Mouse (Mus musculus): ENCODE measurements around the gene Slc9c1.
"Not testable (repeated sequence)": the region's sequence is repeated elsewhere in the genome, so short reads cannot be mapped to it uniquely, and the experiment has no call there.

Gene Slc9c1

DNA sequence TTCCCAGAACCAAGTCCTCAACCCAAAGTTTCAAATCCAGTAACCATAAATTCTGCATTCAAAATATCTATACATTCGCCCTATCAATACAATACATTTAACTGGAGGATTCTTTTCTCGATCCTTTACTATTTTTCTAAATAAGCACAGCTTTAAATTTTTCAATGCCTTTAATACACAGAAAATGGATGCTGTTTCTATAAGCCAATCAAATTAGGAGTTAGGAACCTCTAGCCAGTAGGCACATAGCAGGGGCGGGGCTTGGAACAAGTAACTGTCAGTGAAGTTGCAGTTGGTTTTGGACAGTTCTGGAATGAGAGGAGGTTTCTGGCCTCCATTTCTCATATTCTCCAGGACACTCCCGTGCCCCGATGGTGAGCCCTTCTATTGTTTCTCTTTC, at the start of gene Slc9c1:
Slc9c1 (plus strand) TSS at position 301 of the 400 bp plus-strand sequence.
- DNase-seq: no peak

DNA sequence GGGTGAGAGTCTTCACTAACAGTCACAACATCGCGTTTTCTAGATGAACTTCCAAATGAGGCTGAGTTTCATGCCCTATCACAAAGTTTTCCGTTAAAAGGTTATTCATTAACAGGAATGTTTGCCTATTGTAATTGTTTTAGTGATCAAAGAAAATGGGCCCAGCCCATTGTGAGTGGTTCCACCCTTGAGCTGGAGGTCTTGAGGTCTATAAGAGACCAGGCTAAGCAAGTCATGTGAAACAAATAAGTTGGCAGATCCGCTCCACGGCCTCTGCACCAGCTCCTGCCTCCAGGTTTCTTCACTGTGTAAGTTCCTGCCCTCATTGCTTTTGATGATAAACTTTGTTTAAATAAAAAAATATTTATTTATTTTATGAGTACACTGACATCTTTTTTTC, 42.2 kb upstream of the Slc9c1 start, which contains the start of gene Gm609:
Gm609 (minus strand) TSS at position 43 of the 400 bp plus-strand sequence.
- DNase-seq: no peak

- no peak for DNase-seq
These were observed 39.8 kb upstream of the Slc9c1 start for GRCm38 (mm10) chr16:45495326-45495725.

GRCm38 (mm10) chr16:45525551-45525950, 9.6 kb upstream of the Slc9c1 start:
- no peak for DNase-seq

- DNase-seq: no peak
These were observed 3.2 kb upstream of the Slc9c1 start, which contains the start of gene Gm17783 for GRCm38 (mm10) chr16:45531950-45532349. TSS of gene Gm17783 (minus strand) at chr16:45532050.

DNA sequence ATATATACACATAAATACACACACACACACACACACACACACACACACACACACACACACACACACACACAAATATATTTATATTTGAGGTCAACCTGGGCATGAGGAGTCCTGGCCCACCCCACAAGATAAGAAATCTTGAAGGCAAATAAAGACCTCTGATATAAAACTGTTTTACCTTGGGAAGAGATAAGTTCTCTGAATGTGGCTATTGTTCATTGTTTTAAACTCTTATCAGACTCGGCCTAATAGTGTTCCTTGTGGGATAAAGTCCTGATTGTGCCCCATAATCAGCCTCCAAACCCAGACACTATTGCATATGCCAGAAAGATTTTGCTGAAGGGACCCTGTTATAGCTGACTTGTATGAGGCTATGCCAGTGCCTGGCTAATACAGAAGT, 3.2 kb downstream of the Slc9c1 start:
- DNase-seq: not testable (repeated sequence)

GRCm38 (mm10) chr16:45542108-45542507, 7.0 kb downstream of the Slc9c1 start:
- no peak for DNase-seq

GRCm38 (mm10) chr16:45544341-45544740, 9.2 kb downstream of the Slc9c1 start:
- no peak for DNase-seq

DNA sequence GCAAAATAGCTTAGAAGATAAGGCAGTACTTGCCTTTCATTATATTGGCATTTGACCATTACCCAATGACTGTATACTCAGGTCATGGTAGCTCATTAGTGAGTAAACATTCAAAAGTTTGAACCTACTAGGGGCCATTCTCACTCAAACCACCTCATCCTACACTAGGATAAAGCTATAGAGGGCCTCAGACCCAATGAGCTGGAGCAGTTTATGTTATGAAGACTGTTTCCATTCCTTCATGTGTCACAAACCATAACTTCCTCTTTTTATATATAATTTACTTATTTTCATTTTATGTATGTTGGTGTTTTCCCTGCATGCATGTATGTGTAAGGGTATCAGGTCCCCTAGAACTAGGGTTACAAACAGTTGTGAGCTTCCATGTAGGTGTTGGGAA, 12.9 kb downstream of the Slc9c1 start:
- no peak for DNase-seq

DNA sequence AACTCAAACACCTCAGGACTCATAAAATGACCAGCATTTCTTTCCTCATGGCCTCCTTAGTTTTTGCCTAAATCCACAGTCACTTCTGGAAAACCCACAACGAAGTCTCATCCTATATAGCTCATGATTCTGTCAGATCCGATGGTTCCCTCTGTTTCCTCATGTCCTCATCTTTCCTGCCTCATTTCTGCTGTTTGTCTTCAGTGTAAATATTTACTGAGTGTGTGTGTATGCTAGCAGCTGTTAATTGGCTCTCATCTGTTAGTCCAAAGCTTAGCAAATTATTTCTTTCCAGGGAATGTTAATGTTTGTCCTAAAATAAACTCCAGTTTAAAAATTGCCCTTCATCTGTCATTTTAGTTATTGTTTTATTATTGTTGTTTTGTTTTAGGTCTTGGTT, 16.5 kb downstream of the Slc9c1 start:
- no peak for DNase-seq

DNA sequence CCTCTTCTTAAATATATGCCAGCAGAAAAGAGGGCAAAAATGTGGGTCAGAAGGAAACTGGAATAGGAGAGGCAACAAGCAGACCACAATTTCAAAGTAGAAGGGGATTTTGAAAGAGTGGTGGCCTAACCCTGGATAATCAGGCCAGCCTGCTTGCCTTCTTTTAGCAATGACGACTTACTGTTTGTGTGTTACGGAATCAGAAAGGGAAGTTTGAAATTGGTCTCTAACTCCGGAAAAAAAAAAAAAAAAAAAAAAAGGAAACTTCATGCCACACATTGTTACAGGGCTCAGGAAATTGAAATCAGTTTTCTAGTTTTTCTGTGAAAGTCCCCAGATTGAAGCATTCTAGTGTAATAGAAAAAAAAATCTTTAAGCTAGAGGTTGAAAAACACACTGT, 26.6 kb downstream of the Slc9c1 start:
- DNase-seq: no peak

DNA sequence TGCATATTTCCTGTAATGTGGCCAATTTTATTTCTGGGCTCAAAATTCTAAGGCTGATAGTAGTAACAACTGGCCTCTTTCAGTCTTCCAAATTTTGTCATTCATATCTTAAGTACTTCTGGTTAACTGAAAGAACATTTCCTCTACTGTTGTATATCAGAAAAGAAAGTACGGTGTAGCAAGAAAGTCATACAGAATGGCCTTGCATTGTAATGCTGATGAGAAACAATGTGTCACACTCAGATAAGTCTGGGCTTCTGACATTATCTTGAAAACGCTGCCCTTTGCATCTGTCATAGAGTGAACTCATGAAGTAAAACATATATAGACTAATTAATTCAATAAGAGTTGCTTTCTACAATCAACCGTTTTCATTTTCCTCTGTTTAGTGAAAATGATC, 37.2 kb downstream of the Slc9c1 start:
- DNase-seq: no peak

- no peak for DNase-seq
These were observed 44.8 kb downstream of the Slc9c1 start for GRCm38 (mm10) chr16:45579883-45580282.

- peak; percentile 23 for DNase-seq
These were observed 47.4 kb downstream of the Slc9c1 start for GRCm38 (mm10) chr16:45582512-45582911.

- DNase-seq: no peak
These were observed 58.5 kb downstream of the Slc9c1 start for GRCm38 (mm10) chr16:45593656-45594055.

- DNase-seq: peak; percentile 15
These were observed 60.4 kb downstream of the Slc9c1 start for GRCm38 (mm10) chr16:45595494-45595893.

DNA sequence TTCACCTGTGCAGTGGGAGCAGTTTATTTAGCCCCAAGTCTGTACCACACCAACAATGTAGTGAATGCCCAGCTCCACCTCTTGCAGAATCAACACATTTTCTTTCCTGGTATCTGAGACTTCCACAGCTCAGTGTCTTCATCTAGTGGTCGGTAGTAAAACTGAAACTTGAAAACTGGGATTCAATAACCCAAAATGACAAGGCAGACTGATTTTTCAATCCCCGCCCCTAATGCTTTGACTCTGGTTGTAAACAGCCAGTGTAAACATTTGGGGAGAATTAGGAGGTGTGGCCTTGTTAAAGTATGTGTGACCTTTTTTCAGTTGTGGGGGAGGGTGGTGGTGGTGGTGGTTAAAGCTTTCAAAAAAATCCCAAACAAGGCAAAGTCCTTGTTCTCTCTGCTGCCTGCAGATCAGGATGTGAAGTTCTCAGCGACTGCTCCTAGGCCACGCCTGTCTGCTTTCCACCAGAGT, 73.4 kb downstream of the Slc9c1 start:
- DNase-seq: peak; percentile 23

DNA sequence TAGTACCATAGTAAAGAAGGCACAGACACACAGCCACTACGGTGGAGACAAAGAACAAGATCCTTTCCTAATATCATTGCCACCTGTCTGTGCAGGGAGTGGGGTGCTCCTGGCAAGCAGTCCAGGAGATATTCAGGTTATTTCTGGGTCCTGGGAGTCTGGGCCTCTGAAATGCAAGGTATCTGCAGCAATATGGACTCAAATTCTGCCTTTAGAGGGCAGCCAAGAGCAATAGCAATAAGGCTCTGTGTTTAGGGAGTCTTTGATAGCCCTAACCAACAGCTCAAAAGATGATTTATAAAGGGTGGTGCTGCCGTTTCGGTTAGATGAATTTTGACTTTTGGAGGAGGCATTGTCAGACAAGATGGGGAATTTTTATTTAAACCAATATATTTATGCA, 74.2 kb downstream of the Slc9c1 start:
- peak; percentile 34 for DNase-seq

DNA sequence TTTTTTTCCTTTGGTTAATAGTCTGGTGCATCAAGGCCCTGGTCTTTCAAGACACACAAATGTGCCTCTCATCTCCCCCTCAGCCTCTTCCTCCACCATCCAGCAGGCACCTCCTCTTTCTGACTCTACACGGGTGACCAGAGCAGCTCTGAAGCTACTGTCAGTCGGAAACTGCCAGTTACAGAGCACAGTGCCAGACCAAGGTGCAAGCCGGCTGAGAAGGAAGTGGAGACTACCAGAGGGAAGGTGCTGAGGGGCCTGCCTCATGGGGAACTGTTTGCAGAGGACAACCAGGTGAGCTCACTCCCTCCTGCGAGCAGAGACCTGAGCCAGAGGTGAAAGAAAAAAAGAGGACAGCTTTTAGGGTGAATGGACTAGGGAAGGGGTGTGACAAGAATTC, 75.2 kb downstream of the Slc9c1 start, which contains the start of gene Gcsam:
Gcsam (plus strand) TSS at position 114 of the 400 bp plus-strand sequence.
- no peak for DNase-seq

- no peak for DNase-seq
These were observed 78.1 kb downstream of the Slc9c1 start for GRCm38 (mm10) chr16:45613247-45613646.

DNA sequence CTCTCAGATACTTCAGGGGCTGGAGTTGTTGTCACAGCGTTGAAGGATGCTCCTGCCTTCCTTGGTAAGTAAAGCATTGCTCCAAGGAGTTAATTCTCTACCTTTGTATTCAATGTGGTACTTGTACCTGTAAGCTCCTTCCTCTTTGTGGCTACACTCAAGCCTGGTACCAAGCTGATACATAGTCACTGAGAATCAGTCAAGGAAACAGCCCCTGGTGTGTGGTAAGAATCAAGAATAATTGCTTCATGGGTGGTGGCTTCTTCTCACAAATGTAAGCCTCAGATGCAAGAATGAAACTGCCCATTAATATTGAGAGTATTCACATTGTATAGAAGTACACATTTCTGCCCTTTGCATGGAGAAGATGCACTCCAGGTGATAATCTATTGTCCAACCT, 80.8 kb downstream of the Slc9c1 start:
- no peak for DNase-seq

DNA sequence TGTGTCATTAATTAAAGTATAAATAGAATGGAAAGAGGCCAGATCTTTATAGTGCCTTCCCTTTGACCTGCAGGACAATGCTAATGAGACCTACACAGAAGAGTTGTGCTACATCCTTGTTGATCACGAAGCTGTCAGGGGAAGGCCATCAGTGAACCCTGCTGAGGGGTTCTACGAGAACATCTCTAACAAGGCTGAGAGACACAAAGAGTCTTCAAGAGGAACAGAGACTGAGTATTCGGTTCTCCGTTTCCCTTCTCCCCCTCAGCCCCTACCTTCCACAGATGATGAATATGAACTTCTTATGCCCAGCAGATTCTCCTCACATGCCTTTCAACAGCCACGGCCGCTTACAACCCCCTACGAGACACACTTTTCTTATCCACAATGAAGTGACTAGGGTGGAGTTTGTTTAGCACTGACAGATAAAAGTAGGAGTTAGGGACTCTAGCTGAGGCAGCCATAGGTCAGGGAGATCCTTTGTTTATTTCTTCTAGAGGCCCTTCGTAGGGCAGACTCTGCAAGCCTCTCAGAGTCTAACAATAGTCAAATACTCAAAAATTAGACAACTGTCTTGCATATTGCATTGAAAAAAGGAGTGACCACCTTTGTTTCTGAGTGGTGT, 84.8 kb downstream of the Slc9c1 start:
- no peak for DNase-seq

DNA sequence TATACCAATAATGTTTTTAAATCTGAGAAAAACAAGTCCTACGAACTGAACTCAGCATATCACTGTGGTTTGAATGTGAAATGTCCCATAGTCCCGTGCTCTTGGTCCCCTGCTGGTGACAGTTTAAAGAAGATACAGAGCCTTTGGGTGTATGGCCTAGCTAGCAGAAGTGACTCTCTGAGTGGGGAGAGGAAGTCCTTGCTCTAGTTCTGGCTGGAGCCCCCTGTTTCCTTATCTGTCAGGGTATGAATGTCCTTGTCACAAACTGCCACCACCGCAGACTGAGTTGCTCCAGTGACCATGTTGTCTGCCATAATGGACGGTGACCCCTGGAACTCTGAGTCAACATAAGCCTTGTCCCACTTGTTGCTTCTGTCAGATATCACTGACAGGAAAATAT, 88.1 kb downstream of the Slc9c1 start:
- no peak for DNase-seq

DNA sequence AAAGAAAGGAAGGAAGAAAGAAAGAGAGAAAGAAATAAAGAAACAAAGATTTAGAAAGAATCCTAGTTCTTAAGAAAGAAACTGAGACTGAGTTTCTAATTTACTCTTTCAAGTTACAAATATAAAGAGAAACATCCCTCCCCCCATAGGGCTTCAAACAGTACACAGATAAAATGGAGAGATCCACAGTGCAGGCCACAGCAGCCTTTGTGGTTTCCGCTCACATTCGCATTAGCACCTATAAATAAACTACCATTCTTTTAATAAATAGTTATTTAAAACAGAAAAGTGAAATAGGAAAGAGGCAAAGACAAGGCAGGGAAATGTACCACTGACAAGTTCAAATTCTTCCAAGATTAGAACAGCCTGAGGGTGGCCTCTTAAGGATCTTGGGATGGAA, 89.7 kb downstream of the Slc9c1 start:
- no peak for DNase-seq

GRCm38 (mm10) chr16:45625342-45625741, 90.2 kb downstream of the Slc9c1 start:
- no peak for DNase-seq
